Mouse (Mus musculus) liver, adult 2 months (tissue): ENCODE measurements at regions not wholly inside any gene's neighbourhood (a gene's known extent, or its start where the extent isn't known, plus 50 kb on each side); places are given as distances from the start of the nearest gene placed in this dataset.

ENCODE experiments used
- CTCF ChIP-seq: fragments of 200-500 bp; IDR thresholded peaks from 2 replicates; pipeline ENCODE4 v1.5.1; 2011; ENCODE audit warnings: low read depth, low read length, control low read depth
- POLR2A ChIP-seq: fragments of 200-500 bp; IDR thresholded peaks from 2 replicates; pipeline ENCODE4 v1.6.1; 2011; ENCODE audit warnings: low read length, control low read depth; ENCODE audit not compliant: insufficient read depth; ENCODE audit errors: extremely low read depth

DNA sequence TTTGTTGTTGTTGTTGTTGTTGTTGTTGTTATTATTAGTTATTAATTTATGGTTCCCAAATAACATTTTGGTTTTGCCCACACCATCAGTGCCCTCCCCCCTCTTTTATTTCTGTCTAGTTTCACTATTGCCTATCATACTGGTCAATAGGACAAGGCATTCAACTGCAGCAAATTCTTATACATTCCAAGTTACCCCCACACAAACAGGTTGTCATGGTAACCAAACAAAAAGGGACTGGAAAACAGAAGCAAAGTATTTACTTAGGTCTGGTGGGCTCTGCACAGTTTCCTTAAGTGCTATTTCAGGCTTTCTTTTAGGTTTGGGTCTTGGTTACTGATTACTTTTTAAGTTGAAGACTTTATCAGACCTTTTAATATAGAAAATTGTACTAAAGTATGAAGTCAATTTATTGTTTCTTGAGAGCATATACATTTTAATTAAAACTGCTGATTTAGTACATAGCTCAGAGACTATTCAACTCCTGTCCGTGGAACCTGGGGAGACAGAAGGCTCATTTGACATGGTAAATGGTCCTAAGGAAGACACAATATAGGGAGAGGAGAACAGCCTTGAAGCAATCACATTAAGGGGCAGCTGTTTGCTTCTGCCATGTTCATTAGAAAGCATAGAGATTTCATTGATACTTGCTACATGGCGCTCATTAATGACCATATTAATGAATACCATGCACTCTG, 90.3 kb downstream of the Brms1l start:
- TF ChIP-seq CTCF (no peak), POLR2A (no peak)
